Mouse (Mus musculus) monocyte, adult 2 months (primary cell): ENCODE measurements at regions not wholly inside any gene's neighbourhood (a gene's known extent, or its start where the extent isn't known, plus 50 kb on each side); places are given as distances from the start of the nearest gene placed in this dataset.

Source experiments
- DNase-seq, 2 experiments: peaks; one replicate each; pipeline ENCODE4 v3.0.0; 2022; ENCODE audit warnings: low spot score in 2 of 2, low read depth in 1 of 2

- no peak for DNase-seq
Measured at GRCm38 (mm10) chr4:9132982-9133625, 894.3 kb upstream of the Car8 start.

DNA sequence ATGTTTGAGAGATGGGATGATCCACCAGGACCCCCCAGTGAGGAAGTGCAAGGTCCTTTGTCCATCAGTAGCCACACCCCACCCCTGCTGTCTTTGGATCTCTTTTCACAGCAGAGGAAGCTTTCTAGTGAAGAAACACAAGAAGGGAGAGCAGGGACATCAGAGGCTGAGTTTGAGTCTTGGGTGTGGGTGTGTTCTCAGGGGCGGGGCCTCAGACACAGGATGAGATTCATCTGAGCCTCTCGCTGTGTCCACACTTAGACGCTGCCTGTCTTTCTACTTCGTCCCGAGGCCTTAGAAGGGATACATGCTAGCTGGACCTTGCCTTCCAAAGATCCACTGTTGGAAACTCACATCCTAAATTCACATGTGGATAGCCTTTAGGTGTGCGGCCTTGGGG lies 893.5 kb upstream of the Car8 start:
- no peak for DNase-seq

- DNase-seq = peak; percentile 34 to 51
Measured at GRCm38 (mm10) chr4:9131610-9132009, 892.8 kb upstream of the Car8 start.

- DNase-seq = no peak
Measured at GRCm38 (mm10) chr4:9125236-9125963, 886.6 kb upstream of the Car8 start.

GRCm38 (mm10) chr4:9124586-9125232 lies 885.9 kb upstream of the Car8 start:
- no peak for DNase-seq

DNA sequence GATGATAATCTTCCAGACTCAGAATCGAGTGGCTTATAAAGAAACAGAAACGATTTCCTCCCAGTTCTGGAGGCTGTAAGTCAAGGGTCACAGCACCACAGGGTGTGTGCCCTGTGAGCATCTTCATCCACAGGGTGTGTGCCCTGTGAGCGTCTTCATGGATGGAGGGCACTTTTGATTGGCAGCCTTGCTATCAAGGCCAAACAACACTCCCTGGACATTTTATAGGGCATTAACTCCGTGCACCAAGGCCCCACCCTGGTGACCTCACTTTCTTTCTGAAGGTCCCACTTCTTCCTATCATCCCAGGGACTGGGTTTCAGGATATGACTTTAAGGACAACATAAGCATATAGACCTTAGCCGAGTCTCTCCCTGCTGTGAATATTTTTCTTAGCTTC lies 885.3 kb upstream of the Car8 start:
- no peak for DNase-seq

GRCm38 (mm10) chr4:9123396-9124031 lies 884.7 kb upstream of the Car8 start:
- no peak for DNase-seq

DNA sequence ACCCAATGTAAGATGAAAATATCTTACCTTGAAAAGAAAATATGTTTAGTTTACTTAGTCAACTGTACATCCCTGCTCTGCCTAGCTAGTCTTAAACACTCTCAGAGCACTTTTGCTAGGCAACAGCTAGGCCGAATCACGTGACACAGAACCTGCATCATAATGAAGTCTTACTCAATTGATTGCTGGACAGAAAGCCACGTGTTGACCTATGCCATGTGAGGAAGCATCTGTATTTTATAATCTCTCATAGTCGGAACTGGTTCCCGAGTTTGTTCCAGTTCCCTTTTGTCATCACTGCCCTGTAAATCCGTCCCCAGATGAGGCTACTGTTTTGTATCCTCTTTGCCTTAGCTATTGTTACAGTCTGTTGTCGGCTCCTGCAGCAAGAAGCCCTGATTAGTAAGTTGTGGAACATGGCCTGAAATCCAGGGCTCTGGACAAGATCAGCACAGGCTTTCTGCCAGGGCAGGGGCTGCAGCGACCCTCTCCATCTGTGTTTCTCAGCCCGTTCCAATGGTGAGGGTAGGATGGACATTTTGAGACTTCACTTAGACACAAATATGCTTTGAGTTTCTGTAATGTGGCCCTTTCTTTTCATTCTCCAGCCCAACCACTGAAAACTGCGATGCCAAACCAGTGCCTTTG lies 883.9 kb upstream of the Car8 start:
- peak; percentile 53 to 55 for DNase-seq

- DNase-seq = no peak
Measured at GRCm38 (mm10) chr4:9116955-9117647, 878.3 kb upstream of the Car8 start.

DNA sequence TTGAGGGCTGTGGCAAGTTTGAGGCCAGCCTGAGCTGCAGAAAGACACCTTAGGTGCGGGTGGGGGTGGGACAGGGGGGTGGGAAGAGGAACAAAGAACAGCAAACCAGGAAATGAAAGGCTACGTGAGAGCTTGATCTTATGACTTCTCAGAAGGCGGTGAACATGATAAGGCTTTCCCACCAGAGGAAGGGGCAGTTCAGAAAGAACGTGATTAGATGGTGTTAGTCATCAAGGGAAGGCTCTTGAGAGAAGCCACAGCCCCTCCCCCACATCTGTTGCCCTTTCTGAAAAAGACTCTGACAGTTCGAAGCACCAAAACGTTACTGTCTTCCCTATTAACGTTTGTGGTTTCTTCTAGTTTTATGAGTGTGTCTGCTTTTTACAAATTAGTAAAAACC lies 877.0 kb upstream of the Car8 start:
- DNase-seq = peak; percentile 38 to 54

DNA sequence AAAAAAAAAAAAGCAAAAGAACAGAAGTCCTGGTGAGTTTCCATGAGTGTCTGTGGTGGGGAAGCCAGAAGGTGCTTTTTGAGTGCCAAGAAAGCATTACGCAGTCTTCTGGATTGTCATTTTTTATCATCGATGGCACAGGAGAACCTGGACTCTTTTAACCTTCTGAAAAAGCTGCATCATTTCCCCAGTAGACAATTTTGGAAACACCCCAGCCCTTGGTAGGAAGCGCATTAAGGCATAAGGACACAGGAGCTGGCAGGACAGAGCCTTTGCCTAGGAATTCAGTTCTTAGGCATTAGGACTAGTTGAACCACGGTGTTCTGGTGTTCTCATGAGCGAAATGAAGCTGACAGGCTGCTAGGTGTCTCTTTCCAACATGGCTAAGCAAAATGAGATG lies 875.1 kb upstream of the Car8 start:
- DNase-seq = no peak

- DNase-seq = peak; percentile 59 to 62
Measured at GRCm38 (mm10) chr4:9110355-9110754, 871.5 kb upstream of the Car8 start.

GRCm38 (mm10) chr4:9107295-9107694 lies 868.5 kb upstream of the Car8 start:
- no peak for DNase-seq

- DNase-seq = no peak
Measured at GRCm38 (mm10) chr4:9106778-9107177, 867.9 kb upstream of the Car8 start.

GRCm38 (mm10) chr4:9104657-9105056 lies 865.8 kb upstream of the Car8 start:
- no peak for DNase-seq

DNA sequence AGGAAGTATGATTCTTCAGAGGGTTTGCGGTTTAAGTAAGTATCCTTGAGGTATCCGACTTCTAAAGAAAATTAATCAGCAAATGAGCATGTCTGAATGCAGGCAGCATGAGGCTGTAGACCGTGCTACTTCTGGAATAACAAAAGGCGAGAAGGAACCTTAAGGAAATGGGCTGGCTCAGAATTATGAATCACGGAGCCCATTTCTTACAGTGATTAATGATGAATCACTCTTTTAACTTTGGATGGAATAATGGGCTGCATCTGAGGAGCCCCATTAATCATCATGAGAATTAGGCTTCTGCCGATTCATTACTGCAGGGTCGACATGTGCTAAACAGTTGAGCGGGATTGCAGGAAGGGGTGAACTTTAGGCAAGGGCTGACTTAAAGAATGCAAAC lies 865.1 kb upstream of the Car8 start:
- DNase-seq = no peak

GRCm38 (mm10) chr4:9096809-9097700 lies 858.2 kb upstream of the Car8 start:
- DNase-seq = peak in 1 of 2 experiments; percentile 57

GRCm38 (mm10) chr4:9096274-9096673 lies 857.4 kb upstream of the Car8 start:
- no peak for DNase-seq

DNA sequence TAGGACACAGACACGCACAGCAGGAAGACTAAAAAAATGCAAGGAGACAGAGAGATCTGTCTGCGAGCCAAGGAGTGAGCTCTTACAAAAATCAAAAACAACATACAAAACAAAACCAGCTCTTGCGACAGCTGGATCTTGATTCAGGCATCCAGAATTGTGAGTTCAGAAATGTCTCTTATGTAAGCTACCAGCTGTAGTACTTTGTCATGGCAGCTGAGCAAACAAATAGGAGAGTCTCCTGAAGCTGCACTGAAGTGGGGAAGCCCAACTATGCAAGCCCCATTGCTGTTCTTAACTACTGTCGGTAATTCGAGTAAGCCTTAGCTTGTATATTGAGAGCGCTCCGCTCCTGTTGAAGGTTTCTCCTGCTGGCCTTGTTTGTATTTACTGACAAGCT lies 856.8 kb upstream of the Car8 start:
- DNase-seq = no peak

DNA sequence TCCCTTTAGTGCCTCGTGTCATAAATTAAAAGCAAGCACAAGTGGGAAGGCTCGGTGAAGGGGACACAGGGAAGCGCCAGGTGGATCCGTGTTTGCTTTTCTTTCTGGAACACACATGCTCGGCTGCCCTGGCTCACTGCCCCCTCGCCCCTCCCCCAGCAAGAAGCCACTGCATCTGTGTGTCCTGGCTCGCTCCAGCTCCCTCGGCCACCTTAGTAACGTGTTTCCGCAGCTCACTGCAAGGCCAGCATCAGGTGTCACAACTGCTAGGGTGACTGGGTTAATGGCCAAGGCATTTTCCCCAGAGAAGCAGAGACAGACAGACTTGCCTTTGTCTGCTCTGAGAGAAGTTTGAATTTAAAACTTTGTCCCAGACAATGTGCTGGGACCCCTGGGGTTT lies 855.7 kb upstream of the Car8 start:
- no peak for DNase-seq
